In the genomic region with DNA sequence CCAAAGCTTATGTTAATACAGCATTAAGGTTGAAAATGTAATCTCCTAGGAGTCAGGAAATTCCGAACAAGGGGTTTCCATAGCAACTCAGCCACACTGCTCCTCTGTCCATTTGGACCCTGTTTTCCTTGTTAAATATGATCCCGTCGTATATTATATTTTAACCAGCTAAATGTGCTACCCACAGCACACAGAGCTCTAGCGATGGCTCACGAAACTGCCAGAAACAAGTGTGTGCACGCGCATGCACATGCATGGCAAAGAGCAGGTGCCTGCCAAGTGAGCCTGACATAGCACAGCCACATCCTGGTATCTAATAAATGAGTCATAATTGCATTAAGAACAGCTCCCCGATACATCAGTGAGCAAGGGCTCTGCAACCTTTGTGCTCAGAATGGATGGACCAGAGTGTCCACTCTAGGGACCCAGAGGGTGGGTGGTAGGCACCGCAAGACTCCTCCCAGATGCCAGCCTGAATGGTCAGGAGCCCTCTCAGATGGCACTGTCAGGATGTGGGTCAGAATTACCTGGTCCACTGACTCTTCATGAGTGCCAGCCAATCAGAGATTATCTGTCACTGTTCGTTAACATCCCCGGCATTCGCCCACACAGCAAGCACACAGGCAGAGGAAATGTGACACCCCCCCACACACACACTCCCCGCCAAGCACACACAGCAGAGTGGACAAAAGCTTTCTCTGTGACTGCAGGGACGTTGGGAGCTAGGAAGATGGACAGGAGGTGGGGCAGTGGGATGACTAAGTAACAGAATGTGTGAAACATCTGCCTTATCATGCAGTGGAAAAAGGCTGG, we compare ENCODE assay signal across 8 mouse cellular contexts.
A peak's percentile ranks its signal among the peaks of the same experiment; 100 is the strongest.
DNase-seq lines count a peak whose midpoint lies in the region; ATAC-seq and TF ChIP-seq lines count a peak whose summit lies in the region.

No protein-coding gene starts in this region.

- DNase-seq in MN1 (ENCODE audit: low spot score): peak; percentile 95
- DNase-seq in cerebellum, adult 11-12 months: peak; percentile 83
- DNase-seq in layer of hippocampus, postnatal 36 days: peak; percentile 44 to 48
- no peak for DNase-seq in spleen, postnatal 10 days (ENCODE audit: low spot score in 2 of 2)
- no peak for DNase-seq in ovary, postnatal 36 days (ENCODE audit: low spot score)

- peak; percentile 53 for ATAC-seq in forebrain, embryonic 15.5 days (replicated peaks)
- peak; percentile 39 for ATAC-seq in hindbrain, embryonic 12.5 days (ENCODE audit: low FRiP score)

- H3K4me2 ChIP-seq in forebrain, embryonic 15.5 days (replicated peaks): no peak overlapping the region
- H3K4me2 ChIP-seq in hindbrain, embryonic 12.5 days (replicated peaks): no peak overlapping the region
- H3K4me2 ChIP-seq in myocyte (ENCODE audit: low read depth): peak overlapping the region; percentile 80

- H3K27ac ChIP-seq in forebrain, embryonic 15.5 days (replicated peaks): peak overlapping the region; percentile 76
- peak overlapping the region; percentile 80 for H3K27ac ChIP-seq in hindbrain, embryonic 12.5 days

- 35% methylated on average over 14 of the region's 14 CpGs for WGBS in forebrain, embryonic 15.5 days
- 42% methylated on average over 14 of the region's 14 CpGs for WGBS in hindbrain, embryonic 12.5 days

- no peak overlapping the region for H3K9ac ChIP-seq in forebrain, embryonic 15.5 days (replicated peaks)
- 0 out of 2 replicates have a peak overlapping the region, but pooled peaks have one; percentile 2 for H3K9ac ChIP-seq in hindbrain, embryonic 12.5 days

- no peaks in the 10 kb centered on the region for H3K9me3 ChIP-seq in forebrain, embryonic 15.5 days
- no peaks in the 10 kb centered on the region for H3K9me3 ChIP-seq in hindbrain, embryonic 12.5 days (replicated peaks)

- H3ac ChIP-seq in myocyte (ENCODE audit: control insufficient read depth, insufficient read length): no peak overlapping the region

- peak; percentile 22 for TF ChIP-seq POLR2A in myocyte (IDR thresholded peaks at IDR 0.05; ENCODE audit: insufficient read length, low read depth)

- no peak overlapping the region for H3K4me3 ChIP-seq in forebrain, embryonic 15.5 days
- no peak overlapping the region for H3K4me3 ChIP-seq in hindbrain, embryonic 12.5 days
- H3K4me3 ChIP-seq in myocyte: no peak overlapping the region

- H3K36me3 ChIP-seq in forebrain, embryonic 15.5 days: no peaks in the 10 kb centered on the region
- no peaks in the 10 kb centered on the region for H3K36me3 ChIP-seq in hindbrain, embryonic 12.5 days
- H3K36me3 ChIP-seq in myocyte (ENCODE audit: control insufficient read depth, insufficient read depth): no peaks in the 10 kb centered on the region

- H3K27me3 ChIP-seq in forebrain, embryonic 15.5 days: no peaks in the 10 kb centered on the region
- peaks cover 3% of the 10 kb centered on the region; the same call in 1 of the 2 replicates for H3K27me3 ChIP-seq in hindbrain, embryonic 12.5 days
- H3K27me3 ChIP-seq in myocyte (ENCODE audit: control insufficient read depth, insufficient read depth, insufficient read length): no peaks in the 10 kb centered on the region

- peaks cover 20% of the 10 kb centered on the region for H3K4me1 ChIP-seq in forebrain, embryonic 15.5 days
- H3K4me1 ChIP-seq in hindbrain, embryonic 12.5 days: peaks cover 26% of the 10 kb centered on the region

- H3K79me2 ChIP-seq in myocyte (ENCODE audit: control insufficient read depth, insufficient read depth): no peaks in the 10 kb centered on the region

TF ChIP-seq in myocyte, 11 proteins besides CTCF, POLR2A, EP300 and RAD21:
- TF ChIP-seq POLR2AphosphoS2 (IDR thresholded peaks at IDR 0.05; ENCODE audit: insufficient read length, low read depth): no peak
- TF ChIP-seq MYOG (IDR thresholded peaks at IDR 0.05; ENCODE audit: control insufficient read depth in 1 of 3, insufficient read depth in 1 of 3, insufficient read length in 2 of 3, low read depth in 2 of 3): peak in 2 of 3 experiments; percentile 14 to 44
- no peak for TF ChIP-seq E2F4 (IDR thresholded peaks at IDR 0.05; ENCODE audit: insufficient read depth)
- peak; percentile 3 for TF ChIP-seq TCF12 (IDR thresholded peaks at IDR 0.05; ENCODE audit: insufficient read depth, poor library complexity, severe bottlenecking)
- no peak for TF ChIP-seq SRF (IDR thresholded peaks at IDR 0.05; ENCODE audit: control insufficient read depth, insufficient read length, low read depth)
- peak in 2 of 3 experiments; percentile 85 to 87 for TF ChIP-seq MYOD1 (IDR thresholded peaks at IDR 0.05; ENCODE audit: control insufficient read depth in 1 of 3, insufficient read length in 2 of 3, low read depth in 2 of 3)
- peak; percentile 76 for TF ChIP-seq CEBPB (IDR thresholded peaks at IDR 0.05; ENCODE audit: insufficient read depth, poor library complexity, severe bottlenecking)
- TF ChIP-seq MAX (IDR thresholded peaks at IDR 0.05; ENCODE audit: low read depth): no peak
- no peak for TF ChIP-seq REST (IDR thresholded peaks at IDR 0.05; ENCODE audit: insufficient read depth, insufficient read length)
- no peak for TF ChIP-seq USF1 (IDR thresholded peaks at IDR 0.05; ENCODE audit: low read depth)
- TF ChIP-seq TCF3 (IDR thresholded peaks at IDR 0.05; ENCODE audit: insufficient read length, low read depth): no peak
TF ChIP-seq in myocyte: peak in this region for 4.

Comparison
In these comparisons a context has a peak if more than half of its experiments do, and no peak if none do; other contexts are left out.
1. DNase-seq: peak in MN1 (single experiment), cerebellum, adult 11-12 months (single experiment) and layer of hippocampus, postnatal 36 days (2 of 2); none in spleen, postnatal 10 days (0 of 2) and ovary, postnatal 36 days (single experiment).